Mouse (Mus musculus): ENCODE measurements at regions not wholly inside any gene's neighbourhood (a gene's known extent, or its start where the extent isn't known, plus 50 kb on each side); places are given as distances from the start of the nearest gene placed in this dataset.

- DNase-seq (ENCODE audit: inconsistent age in 2 of 2, low spot score in 1 of 2): peak; percentile 76 to 87
Observed at GRCm38 (mm10) chr11:71409211-71409765, 178.8 kb upstream of the Nlrp1b start.

GRCm38 (mm10) chr11:71410582-71410981 lies 180.0 kb upstream of the Nlrp1b start:
- no peak for DNase-seq (ENCODE audit: inconsistent age in 2 of 2, low spot score in 1 of 2)

- DNase-seq (ENCODE audit: inconsistent age in 2 of 2, low spot score in 1 of 2): no peak
Observed at GRCm38 (mm10) chr11:71411958-71412357, 181.4 kb upstream of the Nlrp1b start.

DNA sequence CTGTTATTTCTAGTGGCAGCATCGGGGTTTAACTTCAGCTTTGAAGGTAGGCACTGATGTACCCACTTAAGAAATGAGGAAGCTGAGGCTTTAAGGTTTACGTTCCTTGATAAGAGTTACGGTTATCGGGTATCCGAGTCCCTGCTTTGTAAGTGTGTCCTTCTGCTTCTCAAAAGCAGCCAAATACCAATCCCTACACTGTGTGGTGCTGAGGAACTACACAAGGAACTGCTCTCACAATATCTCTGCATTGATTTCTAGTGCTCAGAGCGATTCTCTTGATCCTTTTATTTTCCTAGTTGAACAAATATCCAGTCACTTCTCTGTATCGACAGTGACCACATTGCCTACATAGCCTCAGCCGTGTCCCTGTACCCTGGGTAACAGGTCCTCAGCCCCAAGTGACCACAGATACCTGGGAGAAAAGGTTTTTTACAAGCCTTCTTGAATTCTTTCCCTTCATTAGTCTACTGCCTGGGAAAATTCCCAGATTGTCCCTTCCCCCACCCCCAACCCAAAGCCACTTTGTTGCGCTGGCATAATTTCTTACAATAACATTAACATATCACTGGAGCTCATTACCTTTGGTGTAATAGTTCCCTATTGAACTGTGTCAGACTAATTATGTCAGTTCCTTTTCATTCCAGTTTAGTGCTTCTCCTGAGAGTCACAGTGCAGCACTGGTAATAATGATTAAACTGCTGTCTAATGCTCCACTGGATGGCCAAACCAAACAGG lies 184.0 kb upstream of the Nlrp1b start:
- no peak for DNase-seq (ENCODE audit: inconsistent age in 2 of 2, low spot score in 1 of 2)

GRCm38 (mm10) chr11:71415451-71415850 lies 184.9 kb upstream of the Nlrp1b start:
- no peak for DNase-seq (ENCODE audit: inconsistent age in 2 of 2, low spot score in 1 of 2)

DNA sequence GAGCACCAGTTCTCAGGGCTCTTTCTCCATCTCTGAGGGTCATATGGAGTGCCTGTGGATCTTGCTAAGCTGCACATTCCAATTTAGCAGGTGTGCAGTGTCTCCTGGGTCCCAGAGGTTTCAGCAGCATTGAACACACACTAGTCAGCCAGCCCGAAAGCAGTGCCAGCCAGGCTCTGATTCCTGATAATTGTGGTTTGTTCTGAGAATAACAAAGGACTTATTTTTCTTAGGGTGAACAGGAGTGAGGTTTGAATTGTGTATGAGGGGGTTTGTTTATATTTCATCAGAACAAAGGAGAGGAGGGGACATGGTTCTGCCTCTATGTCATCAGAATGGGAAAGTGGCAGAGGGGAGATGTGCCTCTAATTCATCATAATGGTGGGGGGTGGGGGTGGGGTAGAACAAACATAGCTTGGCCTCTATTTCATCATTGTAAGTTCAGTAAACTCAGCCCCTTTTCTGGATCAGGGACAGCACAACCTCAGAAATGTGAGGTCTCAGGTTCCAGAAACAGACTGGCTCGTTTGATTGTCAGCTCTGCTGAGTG lies 191.8 kb upstream of the Nlrp1b start:
- DNase-seq (ENCODE audit: inconsistent age in 2 of 2, low spot score in 1 of 2): no peak

GRCm38 (mm10) chr11:71423242-71423641 lies 192.7 kb upstream of the Nlrp1b start:
- no peak for DNase-seq (ENCODE audit: inconsistent age in 2 of 2, low spot score in 1 of 2)

DNA sequence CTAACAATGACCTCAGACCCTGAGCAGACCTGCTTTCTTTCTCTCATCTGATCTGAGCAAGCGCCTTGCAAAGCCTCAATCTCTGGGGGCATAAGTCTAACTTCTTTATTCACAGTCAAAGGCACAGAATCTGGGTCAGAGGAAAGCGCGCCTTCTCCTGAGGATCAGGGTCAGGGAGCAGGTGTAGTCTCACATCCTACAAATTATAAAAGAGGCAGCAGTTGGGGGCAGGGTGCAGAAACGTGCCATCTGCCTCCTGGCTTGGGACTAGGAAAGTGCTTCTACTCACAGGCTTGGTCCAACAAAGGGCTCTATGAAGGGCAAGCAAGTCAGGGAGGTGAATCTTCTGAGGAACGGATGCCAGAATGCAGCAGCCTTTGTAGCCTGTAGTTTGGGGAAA lies 194.3 kb upstream of the Nlrp1b start:
- no peak for DNase-seq (ENCODE audit: inconsistent age in 2 of 2, low spot score in 1 of 2)

- DNase-seq (ENCODE audit: inconsistent age in 2 of 2, low spot score in 1 of 2): peak; percentile 46 to 72
Observed at GRCm38 (mm10) chr11:71429739-71430138, 199.2 kb upstream of the Nlrp1b start.

DNA sequence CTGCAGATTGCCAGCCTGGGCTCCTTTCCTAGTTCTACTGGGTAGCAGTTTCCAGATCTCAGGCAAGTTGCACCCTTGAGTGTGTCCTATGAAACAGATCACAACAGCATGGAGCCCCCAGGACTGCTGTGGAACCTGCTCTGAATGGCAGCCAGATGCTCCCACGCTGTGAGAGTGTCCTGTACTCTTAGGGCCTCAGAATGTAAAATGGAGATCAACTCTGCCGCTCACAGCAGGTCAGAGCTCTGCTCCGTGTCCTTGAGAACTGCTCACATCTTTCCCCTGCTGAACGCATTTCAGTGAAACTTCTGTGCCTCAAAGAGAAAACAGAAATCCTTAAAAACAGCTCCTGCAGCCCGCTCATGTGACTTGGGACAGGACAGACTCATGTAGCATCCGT lies 203.7 kb upstream of the Nlrp1b start:
- peak; percentile 33 to 66 for DNase-seq (ENCODE audit: inconsistent age in 2 of 2, low spot score in 1 of 2)

DNA sequence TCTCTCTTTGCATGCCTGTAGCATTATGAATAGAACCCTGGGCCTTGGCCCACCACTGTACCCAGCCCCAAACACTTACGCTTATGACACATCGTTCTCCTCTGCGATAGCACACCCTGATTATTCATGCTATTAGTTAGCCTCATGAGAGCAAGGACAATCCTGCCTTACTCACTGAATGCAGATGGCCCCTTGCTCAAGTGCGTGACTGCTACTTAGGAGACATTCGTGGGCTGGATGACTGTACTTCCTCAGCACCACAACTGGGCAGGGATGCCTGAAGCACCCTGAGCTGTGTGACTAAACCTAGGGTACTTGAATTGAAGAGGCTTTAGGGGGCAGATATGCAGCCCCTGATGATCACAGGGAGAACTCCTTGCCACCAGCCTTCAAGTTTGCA lies 204.4 kb upstream of the Nlrp1b start:
- peak; percentile 68 to 83 for DNase-seq (ENCODE audit: inconsistent age in 2 of 2, low spot score in 1 of 2)

DNA sequence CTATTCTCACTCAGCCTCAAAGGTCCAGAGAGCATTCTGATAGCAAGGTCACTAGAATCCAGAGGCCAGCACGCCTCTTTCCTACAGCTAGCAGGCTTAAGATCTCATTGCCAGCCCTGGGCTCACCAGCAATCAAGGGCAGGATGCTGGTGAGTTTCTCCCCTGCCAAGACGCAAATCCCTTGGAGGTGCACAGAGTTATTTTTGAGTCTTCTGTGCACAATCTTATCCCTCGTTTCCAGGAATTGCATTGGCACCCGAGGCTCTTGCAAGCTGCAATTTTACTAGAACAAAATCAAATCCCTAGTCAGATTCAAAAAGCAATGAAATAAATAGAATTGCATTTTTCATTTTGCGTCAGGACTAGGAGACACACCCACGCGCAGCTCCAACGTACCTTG lies 205.2 kb upstream of the Nlrp1b start:
- DNase-seq (ENCODE audit: inconsistent age in 2 of 2, low spot score in 1 of 2): peak; percentile 40 to 70

DNA sequence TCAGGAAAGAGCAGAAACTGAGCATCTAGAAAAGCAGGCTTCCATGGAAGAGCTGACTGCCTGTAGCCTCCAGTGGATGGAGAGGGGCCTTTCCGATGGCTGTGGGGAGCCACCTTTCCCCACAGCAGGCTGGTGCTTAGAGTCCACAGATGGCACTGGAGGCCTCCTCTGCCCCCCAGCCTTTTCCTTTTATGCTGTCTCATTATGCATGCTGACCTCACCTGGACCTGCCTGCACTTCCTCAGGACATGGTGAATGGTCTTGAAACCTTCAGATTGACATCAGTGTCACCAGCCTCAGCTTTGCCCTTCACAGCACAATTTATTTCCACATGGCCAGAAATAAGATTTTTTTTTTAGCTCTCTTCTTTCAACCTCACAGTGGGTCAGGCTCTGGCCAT lies 205.8 kb upstream of the Nlrp1b start:
- no peak for DNase-seq (ENCODE audit: inconsistent age in 2 of 2, low spot score in 1 of 2)

- peak; percentile 76 to 88 for DNase-seq (ENCODE audit: inconsistent age in 2 of 2, low spot score in 1 of 2)
Observed at GRCm38 (mm10) chr11:71436801-71437200, 206.3 kb upstream of the Nlrp1b start.

GRCm38 (mm10) chr11:71439871-71440270 lies 209.3 kb upstream of the Nlrp1b start:
- DNase-seq (ENCODE audit: inconsistent age in 2 of 2, low spot score in 1 of 2): peak in 1 of 2 experiments; percentile 30

GRCm38 (mm10) chr11:71440392-71440791 lies 209.9 kb upstream of the Nlrp1b start:
- no peak for DNase-seq (ENCODE audit: inconsistent age in 2 of 2, low spot score in 1 of 2)

DNA sequence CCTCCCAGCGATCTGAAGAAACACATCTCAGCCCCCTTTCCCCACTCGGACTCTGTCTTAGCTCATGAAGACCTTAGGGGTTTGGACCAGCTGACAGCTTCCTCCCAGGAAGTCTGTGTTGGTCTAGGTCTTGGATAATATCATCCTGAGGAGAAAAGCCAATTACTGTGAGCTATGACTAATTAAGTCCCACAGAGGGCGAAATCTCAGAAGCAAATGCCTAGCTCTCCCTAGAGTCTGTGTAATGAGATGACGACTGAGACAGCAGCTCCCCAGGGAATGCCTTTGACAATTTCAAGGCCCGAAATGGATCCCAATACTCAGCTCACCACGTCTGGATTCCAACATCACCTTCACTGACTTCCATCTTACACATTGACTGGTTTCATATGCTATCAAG lies 213.5 kb upstream of the Nlrp1b start:
- no peak for DNase-seq (ENCODE audit: inconsistent age in 2 of 2, low spot score in 1 of 2)

DNA sequence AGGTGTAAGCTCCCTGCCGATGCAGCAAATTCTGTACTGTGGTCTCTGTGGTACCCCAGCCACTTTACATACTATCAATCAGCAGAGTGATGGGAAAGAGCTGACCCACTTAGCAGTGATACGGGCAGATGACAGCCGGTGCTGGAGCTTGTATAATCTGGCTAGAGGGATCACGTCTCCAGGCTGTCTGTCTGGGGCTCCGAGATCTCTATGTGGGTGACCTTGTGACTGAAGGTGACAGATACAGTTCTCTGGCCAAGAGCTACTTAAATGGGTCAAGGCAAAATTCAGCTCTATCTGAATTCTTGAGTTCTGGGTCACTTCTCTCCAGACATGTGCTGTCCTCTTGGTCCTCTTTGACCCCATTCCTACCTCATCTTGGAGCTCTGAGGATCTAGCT lies 216.1 kb upstream of the Nlrp1b start:
- DNase-seq (ENCODE audit: inconsistent age in 2 of 2, low spot score in 1 of 2): peak; percentile 56 to 80

DNA sequence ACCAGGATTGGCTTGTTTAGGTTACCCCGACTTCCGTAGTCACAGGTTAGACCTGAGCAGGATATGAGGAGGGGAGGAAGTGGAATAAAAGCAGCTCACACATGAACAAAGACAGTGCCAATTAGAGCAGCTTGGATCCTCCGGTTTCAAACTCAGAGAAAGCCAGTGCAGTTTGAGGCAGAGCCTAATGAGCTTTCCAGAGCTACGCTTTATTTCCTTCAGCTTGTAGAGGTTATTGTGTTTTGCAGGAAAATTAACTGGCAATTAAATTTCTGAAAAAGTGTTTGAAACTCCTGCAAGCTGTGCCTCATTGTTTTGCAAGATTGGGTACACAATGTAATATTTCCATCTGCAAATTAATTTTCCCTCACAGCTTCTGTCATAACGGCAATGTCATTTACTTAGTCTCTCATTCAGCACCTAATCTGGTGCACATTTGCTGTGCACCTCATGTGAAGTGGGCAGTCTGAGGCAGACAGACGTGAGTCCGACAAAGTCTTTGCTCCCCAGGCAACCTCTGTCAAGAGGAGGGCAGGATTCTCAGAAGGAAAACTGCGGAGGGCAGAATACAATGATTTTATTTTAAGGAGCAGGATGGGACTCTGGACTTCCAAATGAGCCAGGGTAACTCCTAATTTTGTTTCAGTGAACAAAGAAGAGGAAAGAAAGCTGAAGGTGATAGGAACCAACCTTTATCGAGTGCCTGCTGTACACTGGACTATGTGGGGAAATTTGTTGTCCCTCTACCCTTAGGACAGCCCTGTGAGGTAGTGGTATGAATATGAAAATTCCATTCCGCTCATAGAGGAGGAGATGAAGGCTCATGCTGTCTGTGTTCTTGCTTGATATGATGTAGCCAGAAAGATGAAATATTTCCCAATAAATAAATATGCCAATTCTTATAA lies 217.6 kb upstream of the Nlrp1b start:
- no peak for DNase-seq (ENCODE audit: inconsistent age in 2 of 2, low spot score in 1 of 2)

GRCm38 (mm10) chr11:71480094-71480493 lies 249.6 kb upstream of the Nlrp1b start:
- no peak for DNase-seq (ENCODE audit: inconsistent age in 2 of 2, low spot score in 1 of 2)

GRCm38 (mm10) chr11:71497863-71498262 lies 251.9 kb upstream of the Wscd1 start:
- DNase-seq (ENCODE audit: inconsistent age in 2 of 2, low spot score in 1 of 2): no peak

DNA sequence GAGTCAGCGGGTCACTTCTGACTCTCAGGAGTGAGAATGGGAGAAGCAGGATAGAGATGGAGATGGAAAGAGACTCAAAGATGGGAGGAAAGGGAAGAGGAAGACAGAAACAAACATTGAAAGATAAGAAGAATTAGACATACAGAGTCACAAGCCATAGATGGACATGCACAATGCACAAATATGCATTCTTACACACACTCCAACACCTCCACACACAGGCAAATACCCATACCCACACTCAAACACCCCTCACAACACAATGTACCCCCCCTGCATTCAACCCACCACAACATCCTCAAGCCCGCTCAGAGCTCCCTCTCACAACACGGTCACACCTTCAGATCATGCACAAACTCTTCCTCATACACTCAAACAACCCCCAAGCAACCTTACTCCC lies 251.4 kb upstream of the Wscd1 start:
- no peak for DNase-seq (ENCODE audit: inconsistent age in 2 of 2, low spot score in 1 of 2)
